Mouse (Mus musculus): ENCODE measurements at regions not wholly inside any gene's neighbourhood (a gene's known extent, or its start where the extent isn't known, plus 50 kb on each side); places are given as distances from the start of the nearest gene placed in this dataset.

DNA sequence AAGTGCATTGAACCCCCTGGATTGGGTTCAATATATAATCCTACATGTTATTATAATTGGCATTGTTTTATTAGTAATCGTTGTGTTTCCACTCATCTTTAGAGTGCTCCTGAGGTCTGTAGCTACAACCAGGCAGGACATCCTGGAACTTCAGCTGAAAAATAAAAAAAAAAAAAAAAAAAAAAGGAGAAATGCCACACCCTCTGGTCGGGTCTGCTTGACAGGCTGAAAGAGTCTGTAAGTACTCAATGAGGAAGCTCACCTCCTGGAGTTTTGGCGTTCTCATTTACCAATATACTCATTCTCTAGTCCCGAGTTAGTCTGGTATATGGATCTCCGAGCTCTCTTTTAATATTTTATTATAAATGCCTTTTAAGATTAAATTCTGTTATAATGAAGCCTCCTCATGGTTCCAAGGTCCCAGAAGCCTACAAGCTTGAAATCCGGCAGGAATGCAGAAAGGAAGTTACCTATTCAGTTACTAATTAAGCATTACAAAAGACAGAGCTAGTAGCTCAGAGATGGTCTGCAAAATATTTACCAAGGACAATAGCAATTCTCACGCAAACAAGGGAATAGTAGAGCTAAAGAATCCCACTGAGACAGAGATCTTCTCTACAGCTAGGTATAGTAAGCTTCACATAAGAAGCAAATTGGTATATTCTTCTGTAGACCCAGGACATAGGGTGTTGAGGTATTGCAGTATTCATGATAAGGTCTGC, 745.7 kb upstream of the Gm5150 start:
- in situ Hi-C loops (cut with MboI, MseI), result no loop called here

- in situ Hi-C loops (cut with MboI, MseI), result no loop called here
These were observed 727.7 kb upstream of the Gm5150 start for GRCm38 (mm10) chr3:16733936-16734330.

DNA sequence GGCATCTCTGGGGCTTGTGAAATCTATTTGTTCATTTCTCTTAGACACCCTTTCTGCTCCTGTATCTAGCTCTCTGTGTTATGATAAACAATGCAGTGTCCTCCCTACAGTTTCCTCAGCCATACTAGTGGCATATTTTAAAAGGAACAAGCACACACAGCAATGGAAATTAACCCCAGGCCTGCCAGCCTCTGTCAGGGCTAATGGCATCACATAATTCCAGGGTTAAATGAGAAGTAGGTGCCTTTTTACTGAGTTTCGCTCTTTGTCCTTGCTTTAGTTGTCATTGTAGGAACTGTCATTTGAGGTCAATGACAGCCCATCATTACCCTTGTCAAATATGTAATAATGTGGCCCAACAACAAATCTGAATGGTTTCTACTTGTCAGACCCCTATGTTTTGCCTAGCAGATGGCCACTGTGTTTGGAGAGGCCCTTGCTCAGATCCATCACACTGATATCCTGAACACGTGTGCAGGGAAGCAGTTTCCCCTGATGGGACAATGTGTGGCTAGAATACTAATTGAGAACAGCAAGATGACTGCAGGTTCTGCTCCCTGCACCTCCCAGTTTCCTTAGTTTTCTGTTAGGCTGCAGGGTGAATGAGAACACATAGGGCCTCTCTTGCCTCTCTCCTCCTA, 727.2 kb upstream of the Gm5150 start:
- in situ Hi-C loops (cut with MboI, MseI), result no loop called here

DNA sequence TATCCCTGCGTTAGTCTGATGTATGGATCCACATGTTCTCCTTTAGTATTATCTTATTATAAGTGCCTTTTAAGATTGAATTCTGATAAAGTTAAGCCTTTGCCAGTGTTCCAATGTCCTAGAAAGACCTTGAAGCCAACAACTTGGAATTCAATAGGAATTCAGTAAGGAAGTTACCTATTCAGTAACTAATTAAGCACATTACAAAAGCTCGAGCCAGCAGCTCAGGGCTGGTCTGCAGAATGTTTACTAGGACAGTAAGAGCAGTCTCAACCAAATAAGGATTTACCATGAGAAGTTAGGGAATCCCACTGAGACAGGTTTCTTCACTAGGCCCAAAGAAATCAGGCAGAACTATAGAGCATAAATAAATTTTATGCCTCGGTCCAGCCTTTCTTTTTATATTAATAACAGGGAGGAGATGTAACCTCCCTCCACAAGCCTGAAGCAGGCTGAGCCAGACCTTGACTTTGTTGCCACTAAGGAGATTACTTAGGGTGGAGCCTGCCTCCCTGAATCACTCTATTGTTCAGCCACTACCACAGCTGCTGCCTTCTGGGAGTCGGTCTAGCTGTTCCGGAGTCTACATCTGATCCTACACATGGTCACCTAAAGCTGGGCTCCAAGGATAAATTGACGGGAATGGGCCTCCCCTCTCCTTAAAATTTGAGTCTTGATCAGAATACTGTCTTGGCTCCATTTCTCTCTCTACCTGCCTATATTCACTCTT, 718.3 kb upstream of the Gm5150 start:
- in situ Hi-C loops (cut with MboI, MseI), result loop anchor here (10.0 kb wide), 1 partner anchor 540 kb away; no protein-coding TSS in a partner anchor

DNA sequence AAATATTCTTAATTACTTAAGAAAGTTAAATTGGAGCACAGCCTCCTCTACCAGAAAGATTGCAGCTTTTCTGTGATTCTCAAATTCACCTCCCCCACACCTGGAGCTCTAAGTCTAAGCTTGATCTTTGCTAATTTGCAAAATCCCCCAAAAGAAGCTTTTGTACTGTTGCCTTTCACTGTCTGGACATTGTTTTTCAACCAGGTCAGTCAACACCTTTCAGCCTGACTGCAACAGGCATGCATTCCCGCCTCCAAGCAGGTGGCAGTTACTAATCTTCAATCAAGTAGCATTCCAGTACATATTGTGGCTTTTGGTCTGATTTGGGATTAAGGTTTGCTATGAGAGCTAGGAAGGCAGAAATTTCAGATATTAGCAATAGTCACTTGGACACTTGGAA, 717.4 kb upstream of the Gm5150 start:
- in situ Hi-C loops (cut with MboI, MseI), result loop anchor here (10.0 kb wide), 1 partner anchor 541 kb away; no protein-coding TSS in a partner anchor

- in situ Hi-C loops (cut with MboI, MseI), result no loop called here
These were observed 684.7 kb upstream of the Gm5150 start for GRCm38 (mm10) chr3:16690955-16691354.

DNA sequence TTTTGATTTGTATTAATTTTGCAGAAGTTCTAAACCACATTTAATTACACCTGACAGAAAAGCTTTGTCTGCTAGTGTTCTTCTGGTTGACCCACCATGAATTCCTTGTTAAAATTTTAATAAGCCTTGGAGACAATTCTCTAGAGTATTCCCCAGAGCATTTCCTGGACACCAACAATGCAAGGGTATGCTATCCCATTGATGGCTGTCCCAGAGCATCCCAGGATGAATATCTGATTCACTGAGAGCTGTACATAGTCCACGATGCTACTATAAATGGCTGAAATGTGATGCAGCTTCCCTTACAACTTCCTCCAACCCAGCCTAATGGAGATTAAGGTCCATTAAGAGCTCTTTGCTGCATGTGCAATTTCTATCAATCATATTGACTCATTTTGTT, 682.7 kb upstream of the Gm5150 start:
- in situ Hi-C loops (cut with MboI, MseI), result no loop called here

GRCm38 (mm10) chr3:16657566-16657965, 651.3 kb upstream of the Gm5150 start:
- in situ Hi-C loops (cut with MboI, MseI), result no loop called here

Measured in T-helper 2 cell (primary cell).